Mouse (Mus musculus): Measurements from ENCODE around the gene Evl.

- TF ChIP-seq HCFC1 (IDR thresholded peaks at IDR 0.05; ENCODE audit: borderline replicate concordance, insufficient read depth, low read length) (no peak), CHD2 (IDR thresholded peaks at IDR 0.05; ENCODE audit: low read depth, low read length) (no peak), MAFK (IDR thresholded peaks at IDR 0.05; ENCODE audit: insufficient read depth, low read depth, low read length) (no peak), ZNF384 (IDR thresholded peaks at IDR 0.05; ENCODE audit: low read depth, low read length) (no peak)
Observed at GRCm38 (mm10) chr12:108653358-108654335, 99.1 kb downstream of the Evl start.
